Mouse (Mus musculus) forelimb bud, embryonic 11.5 days (tissue): ENCODE data around the gene Txnrd2.

Experiments
- DNase-seq: peaks from one replicate; pipeline ENCODE4 v3.0.0-alpha.2; 2012; ENCODE audit warnings: low read depth, low spot score

Txnrd2 gene

GRCm38 (mm10) chr16:18393595-18393994 lies 32.6 kb upstream of the Txnrd2 start:
- no peak for DNase-seq

GRCm38 (mm10) chr16:18394056-18394455 lies 32.1 kb upstream of the Txnrd2 start:
- DNase-seq: no peak

- peak; percentile 31 for DNase-seq
Observed at GRCm38 (mm10) chr16:18394777-18395619, 31.2 kb upstream of the Txnrd2 start.

- no peak for DNase-seq
Observed at GRCm38 (mm10) chr16:18395620-18396036, 30.6 kb upstream of the Txnrd2 start.

GRCm38 (mm10) chr16:18396201-18396600 lies 30.0 kb upstream of the Txnrd2 start:
- DNase-seq: no peak

- DNase-seq: no peak
Observed at GRCm38 (mm10) chr16:18396791-18397621, 29.2 kb upstream of the Txnrd2 start.

- DNase-seq: no peak
Observed at GRCm38 (mm10) chr16:18400028-18400427, 26.2 kb upstream of the Txnrd2 start.

- DNase-seq: peak; percentile 51
Observed at GRCm38 (mm10) chr16:18400472-18401216, 25.5 kb upstream of the Txnrd2 start.

GRCm38 (mm10) chr16:18403285-18403684 lies 22.9 kb upstream of the Txnrd2 start:
- no peak for DNase-seq

GRCm38 (mm10) chr16:18405091-18405854 lies 20.9 kb upstream of the Txnrd2 start:
- no peak for DNase-seq

GRCm38 (mm10) chr16:18405876-18406275 lies 20.3 kb upstream of the Txnrd2 start:
- no peak for DNase-seq

GRCm38 (mm10) chr16:18406293-18406692 lies 19.9 kb upstream of the Txnrd2 start:
- no peak for DNase-seq

- DNase-seq: no peak
Observed at GRCm38 (mm10) chr16:18407912-18408311, 18.3 kb upstream of the Txnrd2 start.

GRCm38 (mm10) chr16:18409776-18410175 lies 16.4 kb upstream of the Txnrd2 start:
- DNase-seq: no peak

- no peak for DNase-seq
Observed at GRCm38 (mm10) chr16:18410418-18410817, 15.8 kb upstream of the Txnrd2 start.

- no peak for DNase-seq
Observed at GRCm38 (mm10) chr16:18411026-18411649, 15.0 kb upstream of the Txnrd2 start.

- no peak for DNase-seq
Observed at GRCm38 (mm10) chr16:18411802-18412476, 14.2 kb upstream of the Txnrd2 start.

- no peak for DNase-seq
Observed at GRCm38 (mm10) chr16:18413032-18413816, 13.0 kb upstream of the Txnrd2 start.

GRCm38 (mm10) chr16:18416094-18416761 lies 10.0 kb upstream of the Txnrd2 start:
- no peak for DNase-seq
